Mouse (Mus musculus) cerebellum, adult 9-10 months (tissue): Measurements from ENCODE around the gene Hes1.
"Not testable (repeated sequence)": the region's sequence is repeated elsewhere in the genome, so short reads cannot be mapped to it uniquely, and the experiment has no call there.

Experiments used
- DNase-seq: peaks from one replicate; pipeline ENCODE4 v3.0.0; 2022

The Hes1 gene

DNA sequence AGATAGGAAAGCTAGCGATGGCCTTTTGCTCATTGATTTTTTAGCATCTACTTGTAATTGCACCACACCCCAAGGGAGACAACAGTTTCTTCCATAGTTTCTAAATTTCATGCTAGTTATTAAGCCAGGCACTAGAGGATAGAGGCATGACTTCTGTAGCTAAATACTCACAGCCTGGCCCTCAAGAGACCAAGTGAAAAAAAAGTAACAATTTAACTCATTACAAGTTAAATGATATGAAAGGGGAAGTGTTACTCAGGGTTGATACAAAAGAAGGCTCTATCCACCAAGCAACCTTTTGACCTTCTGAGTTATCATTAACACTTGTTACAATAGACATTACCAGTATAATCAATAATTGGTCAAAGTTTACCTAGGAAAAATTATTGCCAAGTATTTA lies 9.1 kb downstream of the Hes1 start:
- no peak for DNase-seq

GRCm38 (mm10) chr16:30081498-30081897 lies 17.3 kb downstream of the Hes1 start:
- DNase-seq: no peak

DNA sequence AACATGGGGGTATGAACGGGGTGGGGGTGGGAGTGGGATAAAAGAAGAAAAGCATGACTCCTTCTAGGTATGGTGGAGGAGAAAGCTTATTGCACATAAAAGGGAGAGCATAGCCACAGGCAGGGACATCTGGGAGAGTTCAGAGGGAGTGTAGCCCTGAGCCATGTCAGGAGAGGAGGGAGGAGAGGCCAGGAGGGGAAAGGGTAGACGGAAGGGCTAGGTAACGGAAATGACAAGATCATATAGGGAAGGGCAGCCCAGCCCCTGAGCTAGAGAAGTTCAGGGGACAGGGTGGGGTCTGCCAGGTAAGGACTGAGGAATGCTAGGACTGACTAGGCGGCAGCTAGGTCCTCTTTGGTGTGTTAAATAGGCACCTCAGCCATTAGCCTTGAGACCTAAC lies 17.8 kb downstream of the Hes1 start:
- no peak for DNase-seq

GRCm38 (mm10) chr16:30082965-30083364 lies 18.8 kb downstream of the Hes1 start:
- DNase-seq: no peak

GRCm38 (mm10) chr16:30083536-30083935 lies 19.4 kb downstream of the Hes1 start:
- no peak for DNase-seq

DNA sequence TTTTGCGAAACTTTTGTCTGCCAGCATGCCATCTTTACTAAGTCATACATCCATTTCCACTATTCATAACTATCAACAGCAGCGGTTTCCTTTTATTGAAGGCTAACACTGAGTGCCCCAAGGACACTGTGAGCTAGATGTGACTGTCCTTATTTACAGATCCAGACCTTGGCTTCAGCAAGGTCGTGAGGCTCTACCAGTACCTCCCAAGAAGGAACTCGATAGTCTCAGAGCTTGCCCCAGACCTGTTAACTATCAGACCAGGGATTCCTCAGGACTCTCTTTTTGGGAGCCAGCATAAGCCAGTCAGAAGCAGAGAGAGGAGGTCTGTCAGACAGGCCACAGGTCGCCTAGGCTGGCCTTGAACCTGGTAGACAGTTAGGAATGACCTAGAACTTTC lies 24.5 kb downstream of the Hes1 start:
- no peak for DNase-seq

- DNase-seq: no peak
Observed at GRCm38 (mm10) chr16:30090200-30090865, 26.1 kb downstream of the Hes1 start.

- DNase-seq: no peak
Observed at GRCm38 (mm10) chr16:30096050-30096449, 31.9 kb downstream of the Hes1 start.

- DNase-seq: no peak
Observed at GRCm38 (mm10) chr16:30096475-30096874, 32.3 kb downstream of the Hes1 start.

DNA sequence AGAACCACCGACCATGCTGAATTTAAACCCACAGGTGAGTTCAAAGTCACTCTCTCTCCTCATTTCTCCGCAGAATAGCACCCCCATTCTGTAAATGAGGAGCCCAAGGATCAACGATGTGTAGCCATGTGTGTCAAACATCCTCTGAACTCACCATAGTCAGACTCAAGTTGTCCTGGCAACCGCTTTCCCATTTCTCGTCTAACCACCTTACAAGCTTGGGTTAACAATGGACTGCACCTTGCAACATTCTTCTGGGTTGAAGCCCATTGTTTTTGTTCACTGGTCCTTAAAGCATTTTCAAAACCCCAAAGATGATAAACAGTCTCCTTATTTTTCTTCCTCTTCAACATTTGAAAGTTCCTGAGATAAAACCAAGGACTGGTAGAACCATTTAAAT lies 34.9 kb downstream of the Hes1 start:
- no peak for DNase-seq

- no peak for DNase-seq
Observed at GRCm38 (mm10) chr16:30102149-30102915, 38.1 kb downstream of the Hes1 start.

DNA sequence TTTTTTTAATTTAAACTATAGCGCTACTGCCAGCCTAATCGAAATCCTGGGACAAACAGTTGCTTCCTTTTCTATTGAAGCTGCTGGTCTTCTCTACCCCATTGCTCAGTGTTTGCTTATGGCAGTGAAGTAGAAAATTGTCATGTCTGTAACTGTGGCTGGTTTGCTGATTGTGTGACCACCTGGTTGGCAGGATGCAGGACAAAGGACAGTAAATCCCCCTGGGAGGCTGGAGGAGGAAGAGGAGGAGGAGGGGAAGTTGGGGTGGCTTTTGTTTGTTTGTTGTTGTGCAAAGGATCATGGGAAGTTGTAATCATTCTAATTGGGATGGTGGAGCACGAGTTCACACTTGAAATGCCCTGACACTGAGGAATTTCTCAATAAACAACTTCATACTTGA lies 38.8 kb downstream of the Hes1 start:
- DNase-seq: no peak

- DNase-seq: no peak
Observed at GRCm38 (mm10) chr16:30103495-30103894, 39.3 kb downstream of the Hes1 start.

DNA sequence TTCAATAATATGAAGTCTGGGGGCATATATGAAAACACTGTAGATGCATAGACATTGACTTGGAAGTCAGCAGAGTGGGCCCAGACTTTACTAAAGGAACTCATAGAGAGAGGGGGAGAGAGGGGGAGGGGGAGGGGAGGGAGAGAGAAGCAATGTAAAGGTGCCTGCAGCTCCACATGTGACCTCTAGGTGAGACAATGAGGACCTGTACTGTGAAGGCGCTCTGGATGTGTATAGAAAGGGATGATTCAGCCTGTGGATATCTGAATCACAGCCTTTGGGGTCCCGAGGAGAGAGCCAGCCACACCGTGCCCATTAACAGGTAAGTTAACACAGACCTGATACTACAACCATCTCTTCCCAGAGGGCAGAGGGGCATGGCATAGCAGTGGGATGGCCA lies 40.2 kb downstream of the Hes1 start:
- no peak for DNase-seq

- no peak for DNase-seq
Observed at GRCm38 (mm10) chr16:30105476-30105875, 41.3 kb downstream of the Hes1 start.

DNA sequence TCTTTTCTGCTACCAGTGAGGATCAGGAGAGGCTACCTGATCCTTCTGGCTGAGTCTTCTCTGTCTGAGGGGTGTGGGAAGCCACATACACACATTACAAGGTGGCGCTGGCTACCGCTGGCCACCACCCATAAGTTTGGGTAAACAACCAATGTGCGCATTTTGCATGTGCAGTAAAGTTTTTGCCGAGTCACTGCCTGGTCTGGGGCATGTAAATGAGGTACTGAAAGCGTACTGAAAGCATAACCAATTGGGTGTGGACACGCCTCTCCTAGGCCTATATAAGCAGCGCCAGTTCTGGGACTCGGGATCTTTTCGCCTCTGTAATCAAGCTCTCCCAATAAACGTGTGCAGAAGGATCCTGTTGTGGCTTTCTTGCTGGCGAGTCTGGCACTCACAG lies 44.0 kb downstream of the Hes1 start:
- not testable (repeated sequence) for DNase-seq

DNA sequence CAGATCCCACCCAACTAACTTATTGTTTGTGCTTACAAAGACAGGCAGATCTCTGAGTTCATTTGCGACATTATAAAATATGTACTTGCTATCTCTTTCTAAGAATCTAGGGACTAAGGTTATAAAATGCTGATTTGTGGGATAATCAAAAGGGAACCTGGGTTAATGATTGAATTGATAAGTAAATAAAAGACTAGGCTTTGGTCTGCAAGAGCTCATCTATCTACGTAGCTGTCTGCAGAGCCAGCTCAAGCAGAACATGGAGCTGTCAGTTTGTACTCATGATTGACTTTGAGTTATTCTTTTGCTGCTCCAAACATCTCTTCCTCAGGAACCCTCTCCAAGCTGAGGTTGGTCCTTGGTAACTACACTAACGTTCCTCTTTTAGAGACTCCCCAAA lies 46.3 kb downstream of the Hes1 start:
- no peak for DNase-seq

GRCm38 (mm10) chr16:30111069-30111468 lies 46.9 kb downstream of the Hes1 start:
- DNase-seq: no peak

GRCm38 (mm10) chr16:30111566-30111965 lies 47.4 kb downstream of the Hes1 start:
- DNase-seq: no peak

- DNase-seq: no peak
Observed at GRCm38 (mm10) chr16:30113170-30113569, 49.0 kb downstream of the Hes1 start.

GRCm38 (mm10) chr16:30113800-30114199 lies 49.6 kb downstream of the Hes1 start:
- no peak for DNase-seq

GRCm38 (mm10) chr16:30114451-30114850 lies 50.3 kb downstream of the Hes1 start:
- DNase-seq: no peak
